Mouse (Mus musculus): ENCODE measurements at regions not wholly inside any gene's neighbourhood (a gene's known extent, or its start where the extent isn't known, plus 50 kb on each side); places are given as distances from the start of the nearest gene placed in this dataset.

- no peaks in the 10 kb centered on the region for H3K4me1 ChIP-seq (ENCODE audit: control insufficient read depth, insufficient read depth, low read length)
- no peak for DNase-seq (ENCODE audit: extremely low read depth, low read depth, low spot score)
- TF ChIP-seq POLR2A (IDR thresholded peaks at IDR 0.05; ENCODE audit: extremely low read depth, insufficient read depth, low read length): no peak
- no peak for TF ChIP-seq CTCF (IDR thresholded peaks at IDR 0.05; ENCODE audit: low read depth, low read length)
- no peaks in the 10 kb centered on the region for H3K36me3 ChIP-seq (ENCODE audit: control insufficient read depth, insufficient read depth, low read length)
- H3K4me3 ChIP-seq (ENCODE audit: insufficient read depth, low read depth, low read length): no peak overlapping the region
- WGBS: 96% methylated on average over 4 of the region's 4 CpGs
- no peak overlapping the region for H3K9ac ChIP-seq (ENCODE audit: low read depth, low read length)
- H3K27ac ChIP-seq (replicated peaks; ENCODE audit: insufficient read depth, low read depth, low read length): no peak overlapping the region
- no peaks in the 10 kb centered on the region for H3K79me2 ChIP-seq (ENCODE audit: control insufficient read depth, insufficient read depth, low read length)
- H3K27me3 ChIP-seq (ENCODE audit: control insufficient read depth, insufficient read depth, low read length): 0 out of 2 replicates have a peak, but pooled peaks cover 2% of the 10 kb centered on the region
Measured at GRCm38 (mm10) chr14:72864792-72865191, 155.0 kb upstream of the Fndc3a start.

- Histone ChIP-seq H3K27ac (replicated peaks; ENCODE audit: insufficient read depth, low read depth, low read length) (no peak overlapping the region), H3K79me2 (ENCODE audit: control insufficient read depth, insufficient read depth, low read length) (no peaks in the 10 kb centered on the region), H3K27me3 (ENCODE audit: control insufficient read depth, insufficient read depth, low read length) (no peaks in the 10 kb centered on the region), H3K4me3 (ENCODE audit: insufficient read depth, low read depth, low read length) (no peak overlapping the region), H3K9ac (ENCODE audit: low read depth, low read length) (no peak overlapping the region), H3K36me3 (ENCODE audit: control insufficient read depth, insufficient read depth, low read length) (no peaks in the 10 kb centered on the region), H3K4me1 (ENCODE audit: control insufficient read depth, insufficient read depth, low read length) (no peaks in the 10 kb centered on the region)
- WGBS: 78% methylated on average over 5 of the region's 5 CpGs
- DNase-seq (ENCODE audit: extremely low read depth, low read depth, low spot score): no peak
- TF ChIP-seq POLR2A (IDR thresholded peaks at IDR 0.05; ENCODE audit: extremely low read depth, insufficient read depth, low read length): no peak
- TF ChIP-seq CTCF (IDR thresholded peaks at IDR 0.05; ENCODE audit: low read depth, low read length): no peak
Measured at GRCm38 (mm10) chr14:72864130-72864529, 154.3 kb upstream of the Fndc3a start.

- Histone ChIP-seq H3K4me3 (ENCODE audit: insufficient read depth, low read depth, low read length) (no peak overlapping the region), H3K4me1 (ENCODE audit: control insufficient read depth, insufficient read depth, low read length) (no peaks in the 10 kb centered on the region), H3K27me3 (ENCODE audit: control insufficient read depth, insufficient read depth, low read length) (no peaks in the 10 kb centered on the region), H3K79me2 (ENCODE audit: control insufficient read depth, insufficient read depth, low read length) (no peaks in the 10 kb centered on the region), H3K9ac (ENCODE audit: low read depth, low read length) (no peak overlapping the region), H3K36me3 (ENCODE audit: control insufficient read depth, insufficient read depth, low read length) (no peaks in the 10 kb centered on the region), H3K27ac (replicated peaks; ENCODE audit: insufficient read depth, low read depth, low read length) (no peak overlapping the region)
- 78% methylated on average over 7 of the region's 7 CpGs for WGBS
- DNase-seq (ENCODE audit: extremely low read depth, low read depth, low spot score): no peak
- TF ChIP-seq CTCF (IDR thresholded peaks at IDR 0.05; ENCODE audit: low read depth, low read length): no peak
Measured at GRCm38 (mm10) chr14:72862806-72863526, 153.2 kb upstream of the Fndc3a start.

GRCm38 (mm10) chr14:72854226-72854625 is 144.4 kb upstream of the Fndc3a start:
- no peak for DNase-seq (ENCODE audit: extremely low read depth, low read depth, low spot score)
- H3K9ac ChIP-seq (ENCODE audit: low read depth, low read length): no peak overlapping the region
- H3K27ac ChIP-seq (replicated peaks; ENCODE audit: insufficient read depth, low read depth, low read length): no peak overlapping the region
- WGBS: 100% methylated on average over 1 of the region's 1 CpGs
- H3K4me3 ChIP-seq (ENCODE audit: insufficient read depth, low read depth, low read length): no peak overlapping the region
- no peaks in the 10 kb centered on the region for H3K4me1 ChIP-seq (ENCODE audit: control insufficient read depth, insufficient read depth, low read length)
- H3K79me2 ChIP-seq (ENCODE audit: control insufficient read depth, insufficient read depth, low read length): no peaks in the 10 kb centered on the region
- TF ChIP-seq POLR2A (IDR thresholded peaks at IDR 0.05; ENCODE audit: extremely low read depth, insufficient read depth, low read length) (no peak), CTCF (IDR thresholded peaks at IDR 0.05; ENCODE audit: low read depth, low read length) (no peak)
- no peaks in the 10 kb centered on the region for H3K27me3 ChIP-seq (ENCODE audit: control insufficient read depth, insufficient read depth, low read length)
- H3K36me3 ChIP-seq (ENCODE audit: control insufficient read depth, insufficient read depth, low read length): no peaks in the 10 kb centered on the region

GRCm38 (mm10) chr14:72853104-72853503 is 143.3 kb upstream of the Fndc3a start:
- DNase-seq (ENCODE audit: extremely low read depth, low read depth, low spot score): no peak
- Histone ChIP-seq H3K4me1 (ENCODE audit: control insufficient read depth, insufficient read depth, low read length) (no peaks in the 10 kb centered on the region), H3K27me3 (ENCODE audit: control insufficient read depth, insufficient read depth, low read length) (no peaks in the 10 kb centered on the region), H3K36me3 (ENCODE audit: control insufficient read depth, insufficient read depth, low read length) (no peaks in the 10 kb centered on the region), H3K79me2 (ENCODE audit: control insufficient read depth, insufficient read depth, low read length) (no peaks in the 10 kb centered on the region), H3K9ac (ENCODE audit: low read depth, low read length) (no peak overlapping the region), H3K27ac (replicated peaks; ENCODE audit: insufficient read depth, low read depth, low read length) (no peak overlapping the region), H3K4me3 (ENCODE audit: insufficient read depth, low read depth, low read length) (no peak overlapping the region)
- no peak for TF ChIP-seq CTCF (IDR thresholded peaks at IDR 0.05; ENCODE audit: low read depth, low read length)
- 86% methylated on average over 3 of the region's 3 CpGs for WGBS

GRCm38 (mm10) chr14:72850884-72851283 is 141.1 kb upstream of the Fndc3a start:
- Histone ChIP-seq H3K27ac (replicated peaks; ENCODE audit: insufficient read depth, low read depth, low read length) (no peak overlapping the region), H3K4me1 (ENCODE audit: control insufficient read depth, insufficient read depth, low read length) (no peaks in the 10 kb centered on the region), H3K79me2 (ENCODE audit: control insufficient read depth, insufficient read depth, low read length) (no peaks in the 10 kb centered on the region), H3K9ac (ENCODE audit: low read depth, low read length) (no peak overlapping the region), H3K4me3 (ENCODE audit: insufficient read depth, low read depth, low read length) (no peak overlapping the region), H3K36me3 (ENCODE audit: control insufficient read depth, insufficient read depth, low read length) (no peaks in the 10 kb centered on the region), H3K27me3 (ENCODE audit: control insufficient read depth, insufficient read depth, low read length) (no peaks in the 10 kb centered on the region)
- TF ChIP-seq CTCF (IDR thresholded peaks at IDR 0.05; ENCODE audit: low read depth, low read length) (no peak), POLR2A (IDR thresholded peaks at IDR 0.05; ENCODE audit: extremely low read depth, insufficient read depth, low read length) (no peak)
- no peak for DNase-seq (ENCODE audit: extremely low read depth, low read depth, low spot score)
- 79% methylated on average over 3 of the region's 3 CpGs for WGBS
